In the genomic region with DNA sequence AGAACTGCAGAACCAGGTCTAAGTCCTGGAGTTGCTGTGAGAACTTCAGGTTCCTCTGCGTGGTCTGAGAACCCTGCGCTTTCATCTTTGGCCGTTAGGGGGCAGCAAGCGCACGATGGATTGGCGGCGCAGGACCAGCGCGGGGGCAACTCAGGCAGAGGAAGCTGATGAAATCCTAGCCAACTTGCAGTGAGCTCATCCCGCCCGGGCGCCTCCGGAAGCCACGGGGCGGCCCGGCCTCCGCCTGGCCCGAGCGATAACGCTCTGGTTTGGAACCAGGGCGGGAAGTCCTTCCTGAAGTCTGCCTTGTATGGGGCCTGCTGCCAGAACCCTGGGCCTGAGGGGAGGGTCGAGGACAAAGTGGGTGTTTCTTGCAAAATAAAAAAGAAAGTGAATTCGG, we compare ENCODE assay signal across 8 mouse cellular contexts. TPM values are rescaled to one million over a fixed set of nuclear protein-coding genes. Genes with fewer than 3 reads are reported as not detected.
DNase-seq lines count a peak whose midpoint lies in the region; ATAC-seq and TF ChIP-seq lines count a peak whose summit lies in the region.

No protein-coding gene starts in this region.

- ATAC-seq in heart, embryonic 15.5 days (replicated peaks; ENCODE audit: insufficient number of reproducible peaks, insufficient read depth, low FRiP score, low read depth): peak; percentile 82
- peak; percentile 86 for ATAC-seq in liver, embryonic 15.5 days (ENCODE audit: insufficient read depth)
- ATAC-seq in neural tube, embryonic 11.5 days (ENCODE audit: insufficient read depth, low FRiP score, low TSS enrichment): peak; percentile 64
- ATAC-seq in stomach, postnatal 0 days (ENCODE audit: low FRiP score, low TSS enrichment): peak; percentile 90

- DNase-seq in CH12.LX (ENCODE audit: extremely low read depth): peak; percentile 95
- DNase-seq in c-Kit-positive CD71-negative TER-119-negative erythroid progenitor cells, embryonic 14.5 days (ENCODE audit: low read depth): peak; percentile 96
- peak; percentile 94 for DNase-seq in forebrain, embryonic 10.5 days (ENCODE audit: extremely low spot score, low spot score)
- peak; percentile 95 for DNase-seq in kidney, postnatal 14 days
- DNase-seq in neural tube, embryonic 11.5 days (ENCODE audit: low spot score): peak; percentile 94
- peak; percentile 96 for DNase-seq in stomach, postnatal 0 days (ENCODE audit: low spot score)

- TF ChIP-seq EP300 in CH12.LX (IDR thresholded peaks at IDR 0.05; ENCODE audit: low read length): no peak
- no peak for TF ChIP-seq EP300 in stomach, postnatal 0 days (optimal IDR thresholded peaks at IDR 0.05)

- H3K4me2 ChIP-seq in CH12.LX (ENCODE audit: insufficient read depth, low read depth, poor library complexity, severe bottlenecking): peak overlapping the region; percentile 53
- H3K4me2 ChIP-seq in heart, embryonic 15.5 days: peak overlapping the region; percentile 73
- H3K4me2 ChIP-seq in liver, embryonic 15.5 days: peak overlapping the region; percentile 96
- peak overlapping the region; percentile 84 for H3K4me2 ChIP-seq in neural tube, embryonic 11.5 days (ENCODE audit: low read depth)
- peak overlapping the region; percentile 79 for H3K4me2 ChIP-seq in stomach, postnatal 0 days (replicated peaks; ENCODE audit: low read depth)

- no peak; the same call in 1 of the 2 replicates for TF ChIP-seq POLR2A in CH12.LX (IDR thresholded peaks at IDR 0.05; ENCODE audit: low read depth, low read length)

- WGBS in forebrain, embryonic 10.5 days: under 1% methylated on average over 23 of the region's 23 CpGs
- 0% methylated on average over 23 of the region's 23 CpGs for WGBS in heart, embryonic 15.5 days
- under 1% methylated on average over 23 of the region's 23 CpGs for WGBS in liver, embryonic 15.5 days (ENCODE audit: insufficient replicate concordance)
- WGBS in neural tube, embryonic 11.5 days: under 1% methylated on average over 23 of the region's 23 CpGs
- WGBS in stomach, postnatal 0 days: under 1% methylated on average over 23 of the region's 23 CpGs

- dilution Hi-C loops in CH12.LX (cut with MboI; ENCODE audit: extremely low pct_ligation_motif_present, extremely low pct_unique_long_range_greater_than_20kb, low sequenced_read_pairs): no loop called here

- TF ChIP-seq RAD21 in CH12.LX (IDR thresholded peaks at IDR 0.05; ENCODE audit: low read depth, low read length): peak; percentile 95

- peak overlapping the region; percentile 49 to 61 (median 54) for H3K4me3 ChIP-seq in CH12.LX (replicated peaks in 1 of 3; ENCODE audit: low read depth in 2 of 3, low read length in 2 of 3, poor library complexity in 1 of 3)
- peak overlapping the region; percentile 62 for H3K4me3 ChIP-seq in forebrain, embryonic 10.5 days
- peak overlapping the region; percentile 61 for H3K4me3 ChIP-seq in heart, embryonic 15.5 days
- H3K4me3 ChIP-seq in liver, embryonic 15.5 days (replicated peaks): peak overlapping the region; percentile 63
- H3K4me3 ChIP-seq in neural tube, embryonic 11.5 days (ENCODE audit: low read depth, low read length): peak overlapping the region; percentile 35
- H3K4me3 ChIP-seq in stomach, postnatal 0 days (ENCODE audit: low read depth, low read length): peak overlapping the region; percentile 46

- in situ Hi-C loops in CH12.LX (cut with MboI; ENCODE audit: low pct_ligation_motif_present, low pct_unique_long_range_greater_than_20kb, low sequenced_read_pairs): loop anchor here (5.0 kb wide), 1 partner anchor 32 kb away; no protein-coding TSS in a partner anchor

- H3K9me3 ChIP-seq in CH12.LX (replicated peaks; ENCODE audit: low read length): no peaks in the 10 kb centered on the region
- H3K9me3 ChIP-seq in forebrain, embryonic 10.5 days: no peaks in the 10 kb centered on the region
- H3K9me3 ChIP-seq in heart, embryonic 15.5 days (replicated peaks): no peaks in the 10 kb centered on the region
- no peaks in the 10 kb centered on the region for H3K9me3 ChIP-seq in liver, embryonic 15.5 days (replicated peaks)
- H3K9me3 ChIP-seq in neural tube, embryonic 11.5 days (ENCODE audit: control insufficient read depth, low read length): no peaks in the 10 kb centered on the region
- H3K9me3 ChIP-seq in stomach, postnatal 0 days (ENCODE audit: control insufficient read depth, low read length): no peaks in the 10 kb centered on the region

- H3K27ac ChIP-seq in CH12.LX (ENCODE audit: insufficient read depth, low read depth): peak overlapping the region; percentile 93
- H3K27ac ChIP-seq in forebrain, embryonic 10.5 days: peak overlapping the region; percentile 92
- H3K27ac ChIP-seq in heart, embryonic 15.5 days: peak overlapping the region; percentile 80
- H3K27ac ChIP-seq in liver, embryonic 15.5 days (replicated peaks): peak overlapping the region; percentile 99
- H3K27ac ChIP-seq in neural tube, embryonic 11.5 days (ENCODE audit: low read depth, low read length): peak overlapping the region; percentile 62
- H3K27ac ChIP-seq in stomach, postnatal 0 days (replicated peaks): peak overlapping the region; percentile 94

- no peaks in the 10 kb centered on the region for H3K27me3 ChIP-seq in CH12.LX (replicated peaks)
- peaks cover 16% of the 10 kb centered on the region; the same call in 1 of the 2 replicates for H3K27me3 ChIP-seq in forebrain, embryonic 10.5 days (ENCODE audit: poor library complexity, severe bottlenecking)
- H3K27me3 ChIP-seq in heart, embryonic 15.5 days: no peaks in the 10 kb centered on the region
- peaks cover 24% of the 10 kb centered on the region for H3K27me3 ChIP-seq in liver, embryonic 15.5 days
- no peaks in the 10 kb centered on the region for H3K27me3 ChIP-seq in neural tube, embryonic 11.5 days (ENCODE audit: control insufficient read depth, insufficient read depth, low read length)
- no peaks in the 10 kb centered on the region for H3K27me3 ChIP-seq in stomach, postnatal 0 days (ENCODE audit: control insufficient read depth, insufficient read depth, low read length)

- H3K36me3 ChIP-seq in CH12.LX (replicated peaks in 1 of 2; ENCODE audit: control insufficient read depth in 1 of 2, insufficient read depth in 1 of 2, low read length in 1 of 2): no peaks in the 10 kb centered on the region
- H3K36me3 ChIP-seq in forebrain, embryonic 10.5 days (replicated peaks): no peaks in the 10 kb centered on the region
- H3K36me3 ChIP-seq in heart, embryonic 15.5 days: no peaks in the 10 kb centered on the region
- H3K36me3 ChIP-seq in liver, embryonic 15.5 days (replicated peaks): no peaks in the 10 kb centered on the region
- no peaks in the 10 kb centered on the region for H3K36me3 ChIP-seq in neural tube, embryonic 11.5 days (ENCODE audit: control insufficient read depth, insufficient read depth, low read length)
- H3K36me3 ChIP-seq in stomach, postnatal 0 days (ENCODE audit: control insufficient read depth, insufficient read depth, low read length): no peaks in the 10 kb centered on the region

- peaks cover 16 to 27% of the 10 kb centered on the region in 2 experiments for H3K4me1 ChIP-seq in CH12.LX (ENCODE audit: control insufficient read depth in 1 of 2, insufficient read depth in 2 of 2)
- H3K4me1 ChIP-seq in forebrain, embryonic 10.5 days: peaks cover 46% of the 10 kb centered on the region
- H3K4me1 ChIP-seq in heart, embryonic 15.5 days (replicated peaks): peaks cover 32% of the 10 kb centered on the region
- peaks cover 48% of the 10 kb centered on the region for H3K4me1 ChIP-seq in liver, embryonic 15.5 days (replicated peaks)
- H3K4me1 ChIP-seq in neural tube, embryonic 11.5 days (ENCODE audit: control insufficient read depth, insufficient read depth, low read length): peaks cover 6% of the 10 kb centered on the region
- H3K4me1 ChIP-seq in stomach, postnatal 0 days (replicated peaks; ENCODE audit: control insufficient read depth, insufficient read depth): 0 out of 2 replicates have a peak, but pooled peaks cover 1% of the 10 kb centered on the region

- TF ChIP-seq CTCF in CH12.LX (conservative IDR thresholded peaks at IDR 0.05 in 1 of 2, IDR thresholded peaks at IDR 0.05 in 1 of 2; ENCODE audit: low read depth in 2 of 2, low read length in 2 of 2): peak in 1 of 2 experiments; percentile 99; a peak in 2 of 4 replicates
- peak; percentile 98 for TF ChIP-seq CTCF in stomach, postnatal 0 days (IDR thresholded peaks at IDR 0.05; ENCODE audit: low read depth)

- H3K79me2 ChIP-seq in CH12.LX (replicated peaks; ENCODE audit: control insufficient read depth, extremely low read depth, insufficient read depth, poor library complexity, severe bottlenecking): no peaks in the 10 kb centered on the region

- H3K9ac ChIP-seq in CH12.LX (ENCODE audit: insufficient read depth, low read depth): peak overlapping the region; percentile 88
- peak overlapping the region; percentile 19 for H3K9ac ChIP-seq in heart, embryonic 15.5 days
- H3K9ac ChIP-seq in liver, embryonic 15.5 days: peak overlapping the region; percentile 62
- H3K9ac ChIP-seq in neural tube, embryonic 11.5 days (ENCODE audit: low read length): peak overlapping the region; percentile 52
- peak overlapping the region; percentile 55 for H3K9ac ChIP-seq in stomach, postnatal 0 days (ENCODE audit: low read length)

RNA-seq across cellular contexts. Expression of gene Ccdc9, which starts 8.2 kb away (rescaled TPM):
- total RNA-seq in CH12.LX (2012; rRNA removed): 47.6 and 53.3 TPM in 2 replicates
- total RNA-seq in CH12.LX (2014; rRNA removed): 32.0 and 37.5 TPM in 2 replicates
- 81.0 and 94.2 TPM in 2 replicates for polyA plus RNA-seq in CH12.LX (2012; ENCODE audit: insufficient read length, low read depth)
- polyA plus RNA-seq in forebrain, embryonic 10.5 days (2016; fragmentation: Nextera tagmentation; extraction: Ambion mirVana): 28.7 and 34.8 TPM in 2 replicates
- 14.4 and 18.3 TPM in 2 replicates for polyA plus RNA-seq in heart, embryonic 15.5 days (2015; fragmentation: Nextera tagmentation; extraction: Ambion mirVana)
- 10.3 and 12.3 TPM in 2 replicates for polyA plus RNA-seq in liver, embryonic 15.5 days (2015; fragmentation: Nextera tagmentation; extraction: Ambion mirVana)
- polyA plus RNA-seq in neural tube, embryonic 11.5 days (2014; fragmentation: Nextera tagmentation; extraction: Ambion mirVana): 19.6 and 20.8 TPM in 2 replicates
- polyA plus RNA-seq in stomach, postnatal 0 days (2015; fragmentation: Nextera tagmentation; extraction: Ambion mirVana): 11.5 and 13.0 TPM in 2 replicates

RNA-seq across cellular contexts. Expression of gene Bbc3, which starts 13.4 kb away (rescaled TPM):
- 33.2 and 61.7 TPM in 2 replicates for total RNA-seq in CH12.LX (2012; rRNA removed)
- 23.2 and 25.4 TPM in 2 replicates for total RNA-seq in CH12.LX (2014; rRNA removed)
- polyA plus RNA-seq in CH12.LX (2012; ENCODE audit: insufficient read length, low read depth): 22.2 and 23.3 TPM in 2 replicates
- polyA plus RNA-seq in forebrain, embryonic 10.5 days (2016; fragmentation: Nextera tagmentation; extraction: Ambion mirVana): 16.4 and 18.8 TPM in 2 replicates
- 6.6 and 6.9 TPM in 2 replicates for polyA plus RNA-seq in heart, embryonic 15.5 days (2015; fragmentation: Nextera tagmentation; extraction: Ambion mirVana)
- polyA plus RNA-seq in liver, embryonic 15.5 days (2015; fragmentation: Nextera tagmentation; extraction: Ambion mirVana): 4.1 and 5.9 TPM in 2 replicates
- 8.4 and 11.9 TPM in 2 replicates for polyA plus RNA-seq in neural tube, embryonic 11.5 days (2014; fragmentation: Nextera tagmentation; extraction: Ambion mirVana)
- 3.7 and 5.0 TPM in 2 replicates for polyA plus RNA-seq in stomach, postnatal 0 days (2015; fragmentation: Nextera tagmentation; extraction: Ambion mirVana)

RNA-seq across cellular contexts. Expression of gene Inafm1, which starts 21.4 kb away (rescaled TPM):
- total RNA-seq in CH12.LX (2012; rRNA removed) (5.6 and 7.4 TPM in 2 replicates), CH12.LX (2014; rRNA removed) (1.1 and 1.5 TPM in 2 replicates)
- polyA plus RNA-seq in CH12.LX (2012; ENCODE audit: insufficient read length, low read depth): 9.3 and 9.5 TPM in 2 replicates
- polyA plus RNA-seq in forebrain, embryonic 10.5 days (2016; fragmentation: Nextera tagmentation; extraction: Ambion mirVana): 5.6 and 6.3 TPM in 2 replicates
- 8.8 and 11.1 TPM in 2 replicates for polyA plus RNA-seq in heart, embryonic 15.5 days (2015; fragmentation: Nextera tagmentation; extraction: Ambion mirVana)
- polyA plus RNA-seq in liver, embryonic 15.5 days (2015; fragmentation: Nextera tagmentation; extraction: Ambion mirVana): 4.4 and 5.4 TPM in 2 replicates
- 12.7 and 13.8 TPM in 2 replicates for polyA plus RNA-seq in neural tube, embryonic 11.5 days (2014; fragmentation: Nextera tagmentation; extraction: Ambion mirVana)
- polyA plus RNA-seq in stomach, postnatal 0 days (2015; fragmentation: Nextera tagmentation; extraction: Ambion mirVana): 28.0 and 29.1 TPM in 2 replicates

RNA-seq across cellular contexts. Expression of gene C5ar1, which starts 35.5 kb away (rescaled TPM):
- total RNA-seq in CH12.LX (2012; rRNA removed) (not detected in 2 replicates), CH12.LX (2014; rRNA removed) (not detected in 2 replicates)
- polyA plus RNA-seq in CH12.LX (2012; ENCODE audit: insufficient read length, low read depth): not detected in 2 replicates
- polyA plus RNA-seq in forebrain, embryonic 10.5 days (2016; fragmentation: Nextera tagmentation; extraction: Ambion mirVana): 0.50 and 0.80 TPM in 2 replicates
- polyA plus RNA-seq in heart, embryonic 15.5 days (2015; fragmentation: Nextera tagmentation; extraction: Ambion mirVana): 2.0 and 4.1 TPM in 2 replicates
- polyA plus RNA-seq in liver, embryonic 15.5 days (2015; fragmentation: Nextera tagmentation; extraction: Ambion mirVana): 3.5 and 3.6 TPM in 2 replicates
- polyA plus RNA-seq in neural tube, embryonic 11.5 days (2014; fragmentation: Nextera tagmentation; extraction: Ambion mirVana): 2.1 and 2.3 TPM in 2 replicates
- polyA plus RNA-seq in stomach, postnatal 0 days (2015; fragmentation: Nextera tagmentation; extraction: Ambion mirVana): 1.9 and 2.0 TPM in 2 replicates

RNA-seq across cellular contexts. Expression of gene C5ar2, which starts 50.9 kb away (rescaled TPM):
- total RNA-seq in CH12.LX (2012; rRNA removed) (0.04 TPM in 2 replicates), CH12.LX (2014; rRNA removed) (0.11 and 0.30 TPM in 2 replicates)
- polyA plus RNA-seq in CH12.LX (2012; ENCODE audit: insufficient read length, low read depth): 0.22 and 0.33 TPM in 2 replicates
- 0.09 TPM in 2 replicates for polyA plus RNA-seq in forebrain, embryonic 10.5 days (2016; fragmentation: Nextera tagmentation; extraction: Ambion mirVana)
- polyA plus RNA-seq in heart, embryonic 15.5 days (2015; fragmentation: Nextera tagmentation; extraction: Ambion mirVana): 0.76 and 1.1 TPM in 2 replicates
- polyA plus RNA-seq in liver, embryonic 15.5 days (2015; fragmentation: Nextera tagmentation; extraction: Ambion mirVana): 0.89 and 1.0 TPM in 2 replicates
- polyA plus RNA-seq in neural tube, embryonic 11.5 days (2014; fragmentation: Nextera tagmentation; extraction: Ambion mirVana): 0.07 TPM in 1 of 2 replicates, not detected in the other
- polyA plus RNA-seq in stomach, postnatal 0 days (2015; fragmentation: Nextera tagmentation; extraction: Ambion mirVana): 0.24 TPM in 2 replicates

Comparison
In these comparisons a context has a peak if more than half of its experiments do, and no peak if none do; other contexts are left out.
1. Peak in every context shown above with its lines: DNase-seq, ATAC-seq, H3K4me3 ChIP-seq and H3K27ac ChIP-seq.
2. H3K9ac ChIP-seq: peak in every context shown above with its lines; median percentile 88 in CH12.LX; 62 in liver, embryonic 15.5 days; 55 in stomach, postnatal 0 days; 52 in neural tube, embryonic 11.5 days; 19 in heart, embryonic 15.5 days.